In the genomic region with DNA sequence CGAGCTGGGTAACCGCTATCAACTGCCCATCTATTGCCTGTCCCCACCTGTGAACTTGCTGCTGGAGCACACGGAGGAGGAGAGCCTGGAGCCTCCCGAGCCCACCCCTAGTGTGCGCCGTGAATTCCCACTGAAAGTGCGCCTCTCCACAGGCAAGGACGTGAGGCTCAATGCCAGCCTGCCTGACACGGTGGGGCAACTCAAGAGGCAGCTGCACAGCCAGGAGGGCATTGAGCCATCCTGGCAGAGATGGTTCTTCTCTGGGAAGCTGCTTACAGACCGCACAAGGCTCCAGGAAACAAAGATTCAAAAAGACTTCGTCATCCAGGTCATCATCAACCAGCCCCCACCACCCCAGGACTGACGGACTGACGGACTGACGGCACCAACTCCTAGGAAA, we compare ENCODE assay signal across 23 mouse cellular contexts. TPM values are rescaled to one million over a fixed set of nuclear protein-coding genes. Genes with fewer than 3 reads are reported as not detected.
DNase-seq lines count a peak whose midpoint lies in the region; ATAC-seq lines count a peak whose summit lies in the region.
"Had no signal": no experiment of that assay in that cellular context is flagged by ENCODE, and none has a peak within 500 bp of the region (broad histone marks: within the 10 kb centered on the region; RNA-seq: fewer than 3 reads in every experiment).

No protein-coding gene starts in this region.

- H3K4me3 ChIP-seq in heart, embryonic 13.5 days: no peak overlapping the region
- H3K4me3 ChIP-seq in midbrain, embryonic 11.5 days (ENCODE audit: low read depth, low read length): no peak overlapping the region
- no peak overlapping the region for H3K4me3 ChIP-seq in midbrain, embryonic 15.5 days
- H3K4me3 ChIP-seq: forebrain, embryonic 12.5 days; heart, embryonic 15.5 days; left cerebral cortex, adult 2 months; midbrain, embryonic 13.5 days; neural tube, embryonic 13.5 days had no signal

- peak; percentile 29 for DNase-seq in adrenal gland, postnatal 14 days
- no peak for DNase-seq in adrenal gland, postnatal 4 days (ENCODE audit: low spot score in 2 of 2)
- DNase-seq in heart, adult 11 months: no peak
- DNase-seq in midbrain, embryonic 11.5 days (ENCODE audit: low spot score, missing footprints): peak; percentile 6
- no peak for DNase-seq in right cerebral cortex, postnatal 36 days (ENCODE audit: low spot score in 2 of 2)
- no peak for DNase-seq in left cerebral cortex, postnatal 14 days (ENCODE audit: low spot score in 2 of 2)
- DNase-seq: adrenal gland, adult 8-10 months; kidney, adult 9 months; liver; spleen, adult 18-20 months; thymus, postnatal 36 days had no signal

- H3K36me3 ChIP-seq in heart, embryonic 13.5 days: peaks cover 27% of the 10 kb centered on the region
- no peaks in the 10 kb centered on the region for H3K36me3 ChIP-seq in midbrain, embryonic 11.5 days (ENCODE audit: control insufficient read depth, insufficient read depth, low read length)
- H3K36me3 ChIP-seq in midbrain, embryonic 15.5 days (replicated peaks): no peaks in the 10 kb centered on the region
- H3K36me3 ChIP-seq: midbrain, embryonic 13.5 days had no signal

- intact Hi-C loops in left cerebral cortex, postnatal 14 days (cut with DNase I): no loop called here

- H3K9ac ChIP-seq in heart, embryonic 13.5 days: no peak overlapping the region
- no peak overlapping the region for H3K9ac ChIP-seq in midbrain, embryonic 11.5 days (ENCODE audit: low read length)
- no peak overlapping the region for H3K9ac ChIP-seq in midbrain, embryonic 15.5 days
- H3K9ac ChIP-seq: forebrain, embryonic 12.5 days; heart, embryonic 15.5 days; midbrain, embryonic 13.5 days; neural tube, embryonic 13.5 days had no signal

- ATAC-seq in heart, embryonic 13.5 days (ENCODE audit: extremely low read depth, insufficient number of reproducible peaks, low FRiP score, low TSS enrichment): no peak
- ATAC-seq in midbrain, embryonic 11.5 days (ENCODE audit: low FRiP score): no peak
- ATAC-seq in midbrain, embryonic 15.5 days (replicated peaks): no peak
- ATAC-seq: lung, postnatal 0 days; Patski had no signal

- 75% methylated on average over 14 of the region's 14 CpGs for WGBS in heart, embryonic 13.5 days
- 85% methylated on average over 14 of the region's 14 CpGs for WGBS in midbrain, embryonic 11.5 days
- 86% methylated on average over 14 of the region's 14 CpGs for WGBS in midbrain, embryonic 15.5 days

- H3K27me3 ChIP-seq in heart, embryonic 13.5 days (replicated peaks): peaks cover 2% of the 10 kb centered on the region; the same call in 1 of the 2 replicates
- H3K27me3 ChIP-seq in midbrain, embryonic 11.5 days (ENCODE audit: control insufficient read depth, insufficient read depth, low read length): no peaks in the 10 kb centered on the region
- H3K27me3 ChIP-seq in midbrain, embryonic 15.5 days (replicated peaks): no peaks in the 10 kb centered on the region
- H3K27me3 ChIP-seq: forebrain, embryonic 12.5 days; heart, embryonic 15.5 days; midbrain, embryonic 13.5 days; neural tube, embryonic 13.5 days; Patski had no signal

- H3K4me1 ChIP-seq in heart, embryonic 13.5 days: peaks cover 24% of the 10 kb centered on the region
- H3K4me1 ChIP-seq in midbrain, embryonic 11.5 days (ENCODE audit: control insufficient read depth, insufficient read depth, low read length): no peaks in the 10 kb centered on the region
- H3K4me1 ChIP-seq in midbrain, embryonic 15.5 days: peaks cover 3% of the 10 kb centered on the region; the same call in 1 of the 2 replicates
- H3K4me1 ChIP-seq: forebrain, embryonic 12.5 days had no signal

- H3K4me2 ChIP-seq in heart, embryonic 13.5 days: no peak overlapping the region
- H3K4me2 ChIP-seq in midbrain, embryonic 11.5 days: no peak overlapping the region
- H3K4me2 ChIP-seq in midbrain, embryonic 15.5 days: no peak overlapping the region
- H3K4me2 ChIP-seq: forebrain, embryonic 12.5 days; heart, embryonic 15.5 days; midbrain, embryonic 13.5 days; neural tube, embryonic 13.5 days had no signal

- 0 out of 2 replicates have a peak overlapping the region, but pooled peaks have one; percentile 4 for H3K27ac ChIP-seq in heart, embryonic 13.5 days (replicated peaks)
- no peak overlapping the region for H3K27ac ChIP-seq in midbrain, embryonic 11.5 days (ENCODE audit: low read depth, low read length)
- H3K27ac ChIP-seq in midbrain, embryonic 15.5 days: no peak overlapping the region
- H3K27ac ChIP-seq: forebrain, embryonic 12.5 days; heart, embryonic 15.5 days; left cerebral cortex, adult 2 months; midbrain, embryonic 13.5 days; neural tube, embryonic 13.5 days had no signal

- H3K9me3 ChIP-seq in heart, embryonic 13.5 days: no peaks in the 10 kb centered on the region
- H3K9me3 ChIP-seq in midbrain, embryonic 11.5 days (ENCODE audit: control insufficient read depth, low read length): no peaks in the 10 kb centered on the region
- no peaks in the 10 kb centered on the region for H3K9me3 ChIP-seq in midbrain, embryonic 15.5 days
- H3K9me3 ChIP-seq: forebrain, embryonic 12.5 days; heart, embryonic 15.5 days; midbrain, embryonic 13.5 days; neural tube, embryonic 13.5 days had no signal

RNA-seq across cellular contexts. Expression of gene Ankrd2, which starts 2.2 kb away (rescaled TPM):
- 0.68 and 0.82 TPM in 2 replicates for total RNA-seq in adrenal gland, postnatal 14 days (2021)
- total RNA-seq in adrenal gland, postnatal 4 days (2021): 1 to 10 TPM in 1 of 2 experiments, under 1 TPM in 1; 0.36 to 2.8 TPM
- polyA plus RNA-seq in heart, embryonic 13.5 days (2015; fragmentation: Nextera tagmentation; extraction: Ambion mirVana): not detected in 2 replicates
- polyA plus RNA-seq in midbrain, embryonic 11.5 days (2014; fragmentation: Nextera tagmentation; extraction: Ambion mirVana): not detected in 2 replicates
- polyA plus RNA-seq in midbrain, embryonic 15.5 days (2015; fragmentation: Nextera tagmentation; extraction: Ambion mirVana): 0.56 and 0.83 TPM in 2 replicates
- under 1 TPM in 1 of 2 experiments, not detected in 1; 0.32 TPM for total RNA-seq in left cerebral cortex, postnatal 14 days (2021)
- total RNA-seq: granulocyte monocyte progenitor cell, adult 5-6 weeks had no signal
- polyA plus RNA-seq: heart, embryonic 15.5 days; hindbrain, embryonic 11.5 days had no signal

RNA-seq across cellular contexts. Expression of gene Hoga1, which starts 11.8 kb away (rescaled TPM):
- 6.2 and 22.7 TPM in 2 replicates for total RNA-seq in adrenal gland, postnatal 14 days (2021)
- 10 to 100 TPM; 21.5 to 22.6 TPM for total RNA-seq in adrenal gland, postnatal 4 days (2021)
- 0.44 and 1.4 TPM in 2 replicates for polyA plus RNA-seq in heart, embryonic 13.5 days (2015; fragmentation: Nextera tagmentation; extraction: Ambion mirVana)
- polyA plus RNA-seq in midbrain, embryonic 11.5 days (2014; fragmentation: Nextera tagmentation; extraction: Ambion mirVana): 0.80 and 1.2 TPM in 2 replicates
- 1.1 and 1.3 TPM in 2 replicates for polyA plus RNA-seq in midbrain, embryonic 15.5 days (2015; fragmentation: Nextera tagmentation; extraction: Ambion mirVana)
- 1 to 10 TPM; 4.2 to 5.6 TPM for total RNA-seq in left cerebral cortex, postnatal 14 days (2021)
- total RNA-seq: granulocyte monocyte progenitor cell, adult 5-6 weeks had no signal

RNA-seq across cellular contexts. Expression of gene 4933411K16Rik, which starts 18.4 kb away (rescaled TPM):
- 0.64 and 0.96 TPM in 2 replicates for total RNA-seq in adrenal gland, postnatal 14 days (2021)
- 1 to 10 TPM; 1.5 to 1.6 TPM for total RNA-seq in adrenal gland, postnatal 4 days (2021)
- polyA plus RNA-seq in heart, embryonic 13.5 days (2015; fragmentation: Nextera tagmentation; extraction: Ambion mirVana): not detected in 2 replicates
- polyA plus RNA-seq in midbrain, embryonic 11.5 days (2014; fragmentation: Nextera tagmentation; extraction: Ambion mirVana): 0.10 TPM in 1 of 2 replicates, not detected in the other
- not detected in 2 replicates for polyA plus RNA-seq in midbrain, embryonic 15.5 days (2015; fragmentation: Nextera tagmentation; extraction: Ambion mirVana)
- under 1 TPM; 0.57 to 0.68 TPM for total RNA-seq in left cerebral cortex, postnatal 14 days (2021)
- total RNA-seq: granulocyte monocyte progenitor cell, adult 5-6 weeks had no signal
- polyA plus RNA-seq: heart, embryonic 15.5 days; hindbrain, embryonic 11.5 days; intestine, embryonic 14.5 days; midbrain, embryonic 13.5 days; neural tube, embryonic 13.5 days had no signal

RNA-seq across cellular contexts. Expression of gene Ubtd1, which starts 52.0 kb away (rescaled TPM):
- total RNA-seq in adrenal gland, postnatal 14 days (2021): 13.9 and 20.0 TPM in 2 replicates
- total RNA-seq in adrenal gland, postnatal 4 days (2021): 10 to 100 TPM; 21.6 to 22.4 TPM
- 12.8 and 14.6 TPM in 2 replicates for polyA plus RNA-seq in heart, embryonic 13.5 days (2015; fragmentation: Nextera tagmentation; extraction: Ambion mirVana)
- 6.9 and 7.0 TPM in 2 replicates for polyA plus RNA-seq in midbrain, embryonic 11.5 days (2014; fragmentation: Nextera tagmentation; extraction: Ambion mirVana)
- polyA plus RNA-seq in midbrain, embryonic 15.5 days (2015; fragmentation: Nextera tagmentation; extraction: Ambion mirVana): 10.0 and 13.6 TPM in 2 replicates
- 10 to 100 TPM; 11.2 to 12.8 TPM for total RNA-seq in left cerebral cortex, postnatal 14 days (2021)

RNA-seq across cellular contexts. Expression of gene Morn4, which starts 52.5 kb away (rescaled TPM):
- 5.4 and 7.4 TPM in 2 replicates for total RNA-seq in adrenal gland, postnatal 14 days (2021)
- total RNA-seq in adrenal gland, postnatal 4 days (2021): 10 to 100 TPM; 15.0 to 16.0 TPM
- 15.2 and 15.3 TPM in 2 replicates for polyA plus RNA-seq in heart, embryonic 13.5 days (2015; fragmentation: Nextera tagmentation; extraction: Ambion mirVana)
- polyA plus RNA-seq in midbrain, embryonic 11.5 days (2014; fragmentation: Nextera tagmentation; extraction: Ambion mirVana): 65.1 and 65.6 TPM in 2 replicates
- 154 and 162 TPM in 2 replicates for polyA plus RNA-seq in midbrain, embryonic 15.5 days (2015; fragmentation: Nextera tagmentation; extraction: Ambion mirVana)
- 10 to 100 TPM; 65.3 to 66.9 TPM for total RNA-seq in left cerebral cortex, postnatal 14 days (2021)

Comparison
In these comparisons a context has a peak if more than half of its experiments do, and no peak if none do; other contexts are left out.
1. DNase-seq: peak in adrenal gland, postnatal 14 days (single experiment) and midbrain, embryonic 11.5 days (single experiment); none in adrenal gland, postnatal 4 days (0 of 2), heart, adult 11 months (single experiment), right cerebral cortex, postnatal 36 days (0 of 2) and left cerebral cortex, postnatal 14 days (0 of 2).